Mouse (Mus musculus) cortical plate, adult 2 months (tissue): ENCODE measurements around the gene Clp1. TPM values are rescaled to one million over a fixed set of nuclear protein-coding genes. Genes with fewer than 3 reads are reported as not detected.
"Not testable (repeated sequence)": the region's sequence is repeated elsewhere in the genome, so short reads cannot be mapped to it uniquely, and the experiment has no call there.

Experiments
- H3K27ac ChIP-seq: fragments of 200-500 bp; 2 replicates; pipeline ENCODE4 v1.5.1; 2012; ENCODE audit warnings: low read length, control low read depth, inconsistent platforms; ENCODE audit not compliant: insufficient read depth
- H3K4me1 ChIP-seq: fragments of 200-500 bp; 2 replicates; pipeline ENCODE4 v1.6.1; 2011; ENCODE audit warnings: low read length; ENCODE audit not compliant: control insufficient read depth, insufficient read depth
- H3K4me3 ChIP-seq: fragments of 200-500 bp; 2 replicates; pipeline ENCODE4 v1.5.1; 2011; ENCODE audit warnings: mild to moderate bottlenecking, low read length, control low read depth; ENCODE audit not compliant: insufficient read depth
- CTCF ChIP-seq: fragments of 200-500 bp; IDR thresholded peaks from 2 replicates; pipeline ENCODE4 v1.5.1; 2011; ENCODE audit warnings: mild to moderate bottlenecking, control low read depth, low read length; ENCODE audit not compliant: insufficient read depth; ENCODE audit errors: extremely low read depth
- POLR2A ChIP-seq: fragments of 200-500 bp; IDR thresholded peaks from 2 replicates; pipeline ENCODE4 v1.6.1; 2011; ENCODE audit warnings: mild to moderate bottlenecking, low read length, control low read depth; ENCODE audit not compliant: insufficient read depth; ENCODE audit errors: extremely low read depth
- polyA plus RNA-seq: library from polyadenylated mRNA; depleted of rRNA; stranded (reverse); fragments of >200 nt; gene quantifications from 2 replicates; pipeline ENCODE4 v1.2.3, GENCODE M21; 2012

Gene Clp1
- polyA plus RNA-seq, 1 experiment = 10.0 TPM

GRCm38 (mm10) chr2:84732394-84732793, 5.2 kb upstream of the Clp1 start:
- TF ChIP-seq POLR2A (no peak), CTCF (no peak)
- Histone ChIP-seq H3K27ac (no peak overlapping the region), H3K4me1 (no peaks in the 10 kb centered on the region), H3K4me3 (no peak overlapping the region)

GRCm38 (mm10) chr2:84731206-84731605, 4.1 kb upstream of the Clp1 start:
- Histone ChIP-seq H3K4me1 (no peaks in the 10 kb centered on the region), H3K4me3 (no peak overlapping the region), H3K27ac (no peak overlapping the region)
- no peak for TF ChIP-seq POLR2A
- no peak for TF ChIP-seq CTCF

GRCm38 (mm10) chr2:84728191-84728590, 1.0 kb upstream of the Clp1 start:
- not testable (repeated sequence) for H3K27ac ChIP-seq, H3K4me3 ChIP-seq, H3K4me1 ChIP-seq

GRCm38 (mm10) chr2:84726716-84727115, 434 bp downstream of the Clp1 start:
- H3K4me3 ChIP-seq = peak overlapping the region; percentile 50
- H3K4me1 ChIP-seq = no peaks in the 10 kb centered on the region; the same call in 1 of the 2 replicates
- TF ChIP-seq CTCF (no peak), POLR2A (no peak)
- no peak overlapping the region for H3K27ac ChIP-seq

GRCm38 (mm10) chr2:84725770-84726169, 1.4 kb downstream of the Clp1 start:
- H3K27ac ChIP-seq = no peak overlapping the region
- no peak overlapping the region for H3K4me3 ChIP-seq
- H3K4me1 ChIP-seq = no peaks in the 10 kb centered on the region; the same call in 1 of the 2 replicates
- TF ChIP-seq CTCF (no peak), POLR2A (no peak)

GRCm38 (mm10) chr2:84723856-84724255, 3.3 kb downstream of the Clp1 start:
- H3K4me1 ChIP-seq = no peaks in the 10 kb centered on the region; the same call in 1 of the 2 replicates
- H3K4me3 ChIP-seq = no peak overlapping the region
- TF ChIP-seq CTCF = no peak
- no peak overlapping the region for H3K27ac ChIP-seq

- H3K4me1 ChIP-seq = no peaks in the 10 kb centered on the region; the same call in 1 of the 2 replicates
- no peak overlapping the region for H3K4me3 ChIP-seq
- no peak overlapping the region for H3K27ac ChIP-seq
- TF ChIP-seq POLR2A (no peak), CTCF (no peak)
Observed at GRCm38 (mm10) chr2:84721182-84721581, 6.0 kb downstream of the Clp1 start.

- H3K27ac ChIP-seq = no peak overlapping the region
- no peaks in the 10 kb centered on the region; the same call in 1 of the 2 replicates for H3K4me1 ChIP-seq
- H3K4me3 ChIP-seq = no peak overlapping the region
- TF ChIP-seq CTCF (no peak), POLR2A (no peak)
Observed at GRCm38 (mm10) chr2:84720718-84721117, 6.4 kb downstream of the Clp1 start.

- H3K27ac ChIP-seq = no peak overlapping the region
- TF ChIP-seq POLR2A = no peak
- TF ChIP-seq CTCF = no peak
- H3K4me3 ChIP-seq = no peak overlapping the region
- H3K4me1 ChIP-seq = peaks cover 2% of the 10 kb centered on the region; the same call in 1 of the 2 replicates
Observed at GRCm38 (mm10) chr2:84717357-84717756, 9.8 kb downstream of the Clp1 start.

- TF ChIP-seq CTCF = no peak
- H3K4me3 ChIP-seq = peak overlapping the region; percentile 62
- peaks cover 2% of the 10 kb centered on the region; the same call in 1 of the 2 replicates for H3K4me1 ChIP-seq
- peak overlapping the region; percentile 82 for H3K27ac ChIP-seq
Observed at GRCm38 (mm10) chr2:84716423-84717355, 10.5 kb downstream of the Clp1 start.
